Mouse (Mus musculus): Measurements from ENCODE around the gene Gm17190. TPM values are rescaled to one million over a fixed set of nuclear protein-coding genes. Genes with fewer than 3 reads are reported as not detected.

The Gm17190 gene
- polyA plus RNA-seq, 1 experiment from 2014 or later, result not detected

DNA sequence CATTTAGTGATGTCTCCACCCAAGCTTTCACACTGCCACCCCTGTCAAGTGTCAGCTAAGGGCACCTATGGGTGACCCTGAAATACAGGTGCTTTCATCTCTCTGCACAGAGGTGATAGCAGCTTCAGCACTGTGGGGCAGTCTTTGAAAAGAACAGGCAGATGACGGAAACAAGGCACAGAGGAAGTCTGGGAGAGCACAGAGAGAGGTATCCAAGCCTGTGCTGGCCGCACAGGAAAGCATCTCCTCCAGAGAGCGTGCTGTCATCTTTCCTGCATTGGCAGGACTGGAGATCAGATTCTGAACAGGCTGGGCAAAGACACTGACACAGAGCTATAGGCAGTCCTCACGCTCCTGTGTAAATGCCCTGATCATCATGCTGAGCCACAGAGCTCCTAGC, 9.1 kb downstream of the Gm17190 start:
- 80% methylated on average over 4 of the region's 4 CpGs for WGBS
- H3K27me3 ChIP-seq (ENCODE audit: control insufficient read depth, insufficient read depth, low read length), result no peaks in the 10 kb centered on the region
- no peak overlapping the region for H3K4me3 ChIP-seq (ENCODE audit: low read depth, low read length)
- H3K36me3 ChIP-seq (ENCODE audit: control insufficient read depth, insufficient read depth, low read length), result no peaks in the 10 kb centered on the region
- H3K9me3 ChIP-seq (ENCODE audit: control insufficient read depth, low read length), result no peaks in the 10 kb centered on the region
- H3K9ac ChIP-seq (ENCODE audit: low read length), result no peak overlapping the region
- no peak for DNase-seq (ENCODE audit: low spot score)
- H3K27ac ChIP-seq (replicated peaks; ENCODE audit: low read depth, low read length), result no peak overlapping the region
- H3K4me1 ChIP-seq (ENCODE audit: control insufficient read depth, insufficient read depth, low read length), result no peaks in the 10 kb centered on the region
- no peak overlapping the region for H3K4me2 ChIP-seq (ENCODE audit: low read depth, severe bottlenecking)
- no peak for ATAC-seq (ENCODE audit: insufficient number of reproducible peaks, low FRiP score, low TSS enrichment, low read depth)

DNA sequence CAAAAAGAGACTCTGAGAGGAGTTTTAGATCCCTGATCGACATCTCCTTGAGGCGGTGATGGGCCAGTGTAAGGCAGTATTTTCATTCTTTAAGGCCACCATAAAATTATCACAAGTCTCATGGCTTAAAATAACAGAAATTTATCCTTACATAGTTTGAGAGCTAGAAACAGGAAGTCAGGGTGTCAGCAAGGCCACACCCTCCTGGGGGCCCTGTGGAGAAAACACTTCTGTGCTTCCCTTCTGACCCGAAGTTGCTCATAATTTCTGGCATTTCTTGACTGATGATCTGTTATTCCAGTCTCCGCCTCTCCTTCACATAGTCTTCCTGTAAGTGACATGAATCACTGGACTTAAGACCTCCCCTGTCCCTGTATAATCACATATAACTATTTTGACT, 24.5 kb downstream of the Gm17190 start:
- no peak overlapping the region for H3K4me2 ChIP-seq (ENCODE audit: low read depth, severe bottlenecking)
- no peaks in the 10 kb centered on the region for H3K36me3 ChIP-seq (ENCODE audit: control insufficient read depth, insufficient read depth, low read length)
- H3K9ac ChIP-seq (ENCODE audit: low read length), result no peak overlapping the region
- H3K4me1 ChIP-seq (ENCODE audit: control insufficient read depth, insufficient read depth, low read length), result no peaks in the 10 kb centered on the region
- DNase-seq (ENCODE audit: low spot score), result no peak
- no peak overlapping the region for H3K27ac ChIP-seq (replicated peaks; ENCODE audit: low read depth, low read length)
- ATAC-seq (ENCODE audit: insufficient number of reproducible peaks, low FRiP score, low TSS enrichment, low read depth), result no peak
- H3K27me3 ChIP-seq (ENCODE audit: control insufficient read depth, insufficient read depth, low read length), result no peaks in the 10 kb centered on the region
- no peak overlapping the region for H3K4me3 ChIP-seq (ENCODE audit: low read depth, low read length)
- WGBS, result 74% methylated on average over 4 of the region's 4 CpGs
- no peaks in the 10 kb centered on the region for H3K9me3 ChIP-seq (ENCODE audit: control insufficient read depth, low read length)

DNA sequence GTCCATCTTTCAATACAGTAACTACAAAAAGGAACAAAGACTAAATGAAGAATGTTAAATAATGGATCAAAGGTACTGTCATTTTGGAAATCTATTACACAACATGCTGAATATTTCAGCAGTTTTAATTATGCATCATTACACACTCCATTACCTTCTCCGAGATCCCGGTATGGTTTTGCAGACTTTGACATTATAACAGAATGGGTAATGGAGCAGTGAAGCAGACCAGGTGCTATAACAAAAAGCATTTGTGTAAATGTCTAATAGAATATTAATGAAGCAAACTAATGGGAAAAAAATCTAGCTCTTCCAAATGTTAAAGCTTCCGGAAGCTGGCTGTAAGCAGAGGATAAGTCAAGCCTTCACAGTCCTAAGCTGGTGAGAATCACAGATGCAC, 28.9 kb downstream of the Gm17190 start:
- ATAC-seq (ENCODE audit: insufficient number of reproducible peaks, low FRiP score, low TSS enrichment, low read depth), result no peak
- 95% methylated on average over 3 of the region's 3 CpGs for WGBS
- no peaks in the 10 kb centered on the region for H3K9me3 ChIP-seq (ENCODE audit: control insufficient read depth, low read length)

DNA sequence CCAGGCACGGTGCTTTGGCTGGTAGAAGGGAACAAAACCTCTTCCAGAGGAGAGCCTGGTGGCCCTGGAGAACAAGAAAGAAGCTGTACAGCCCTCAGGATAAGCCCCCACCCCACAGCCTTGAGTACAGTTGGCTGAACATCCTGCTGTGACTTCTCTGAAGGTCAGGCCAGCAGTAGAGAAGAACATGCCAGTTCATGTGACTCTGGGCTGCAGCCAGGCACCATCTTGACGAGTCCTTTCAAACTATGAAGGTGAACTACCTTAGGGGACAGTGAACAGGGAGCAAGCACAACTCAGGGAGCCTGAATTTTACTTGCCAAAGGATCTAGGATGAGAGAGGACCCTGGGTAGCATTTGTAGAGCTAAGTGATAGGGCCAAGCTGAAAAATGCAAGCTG, 30.9 kb downstream of the Gm17190 start:
- Histone ChIP-seq H3K4me3 (ENCODE audit: low read depth, low read length) (no peak overlapping the region), H3K4me2 (ENCODE audit: low read depth, severe bottlenecking) (no peak overlapping the region), H3K9ac (ENCODE audit: low read length) (no peak overlapping the region), H3K27me3 (ENCODE audit: control insufficient read depth, insufficient read depth, low read length) (no peaks in the 10 kb centered on the region), H3K36me3 (ENCODE audit: control insufficient read depth, insufficient read depth, low read length) (no peaks in the 10 kb centered on the region), H3K27ac (replicated peaks; ENCODE audit: low read depth, low read length) (no peak overlapping the region), H3K4me1 (ENCODE audit: control insufficient read depth, insufficient read depth, low read length) (no peaks in the 10 kb centered on the region), H3K9me3 (ENCODE audit: control insufficient read depth, low read length) (no peaks in the 10 kb centered on the region)
- DNase-seq (ENCODE audit: low spot score) (no peak), ATAC-seq (ENCODE audit: insufficient number of reproducible peaks, low FRiP score, low TSS enrichment, low read depth) (no peak)
- WGBS, result 84% methylated on average over 2 of the region's 2 CpGs

More for the DNA sequence above, 28.9 kb downstream of the Gm17190 start:
- Histone ChIP-seq H3K4me2 (ENCODE audit: low read depth, severe bottlenecking) (no peak overlapping the region), H3K9ac (ENCODE audit: low read length) (no peak overlapping the region), H3K27me3 (ENCODE audit: control insufficient read depth, insufficient read depth, low read length) (no peaks in the 10 kb centered on the region), H3K4me1 (ENCODE audit: control insufficient read depth, insufficient read depth, low read length) (no peaks in the 10 kb centered on the region), H3K27ac (replicated peaks; ENCODE audit: low read depth, low read length) (no peak overlapping the region), H3K36me3 (ENCODE audit: control insufficient read depth, insufficient read depth, low read length) (no peaks in the 10 kb centered on the region), H3K4me3 (ENCODE audit: low read depth, low read length) (no peak overlapping the region)
- no peak for DNase-seq (ENCODE audit: low spot score)

DNA sequence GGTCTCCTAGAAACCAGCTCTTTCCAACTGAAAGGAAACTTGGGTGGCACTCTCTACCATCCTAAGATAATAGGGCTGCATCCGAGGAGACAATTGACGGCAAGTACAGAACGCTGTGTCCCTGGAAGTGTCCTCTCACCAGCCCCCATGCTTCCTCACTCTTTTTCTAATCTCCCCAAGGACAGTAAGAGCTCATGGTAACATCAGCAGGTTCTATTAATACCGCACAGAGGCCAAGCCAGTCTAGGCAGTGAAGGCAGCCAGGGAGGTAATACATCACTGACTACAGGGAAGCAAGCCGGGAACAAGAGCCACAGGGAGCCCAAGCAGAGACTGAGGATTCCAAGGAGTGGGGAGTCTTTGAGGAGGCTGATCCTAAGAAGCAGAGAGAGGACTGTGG, 43.2 kb downstream of the Gm17190 start:
- H3K4me2 ChIP-seq (ENCODE audit: low read depth, severe bottlenecking), result no peak overlapping the region
- no peak overlapping the region for H3K4me3 ChIP-seq (ENCODE audit: low read depth, low read length)
- DNase-seq (ENCODE audit: low spot score) (no peak), ATAC-seq (ENCODE audit: insufficient number of reproducible peaks, low FRiP score, low TSS enrichment, low read depth) (no peak)
- H3K36me3 ChIP-seq (ENCODE audit: control insufficient read depth, insufficient read depth, low read length), result no peaks in the 10 kb centered on the region
- H3K27me3 ChIP-seq (ENCODE audit: control insufficient read depth, insufficient read depth, low read length), result peaks cover 14% of the 10 kb centered on the region
- H3K9ac ChIP-seq (ENCODE audit: low read length), result no peak overlapping the region
- 74% methylated on average over 5 of the region's 5 CpGs for WGBS
- H3K4me1 ChIP-seq (ENCODE audit: control insufficient read depth, insufficient read depth, low read length), result no peaks in the 10 kb centered on the region
- H3K27ac ChIP-seq (replicated peaks; ENCODE audit: low read depth, low read length), result no peak overlapping the region
- no peaks in the 10 kb centered on the region for H3K9me3 ChIP-seq (ENCODE audit: control insufficient read depth, low read length)

DNA sequence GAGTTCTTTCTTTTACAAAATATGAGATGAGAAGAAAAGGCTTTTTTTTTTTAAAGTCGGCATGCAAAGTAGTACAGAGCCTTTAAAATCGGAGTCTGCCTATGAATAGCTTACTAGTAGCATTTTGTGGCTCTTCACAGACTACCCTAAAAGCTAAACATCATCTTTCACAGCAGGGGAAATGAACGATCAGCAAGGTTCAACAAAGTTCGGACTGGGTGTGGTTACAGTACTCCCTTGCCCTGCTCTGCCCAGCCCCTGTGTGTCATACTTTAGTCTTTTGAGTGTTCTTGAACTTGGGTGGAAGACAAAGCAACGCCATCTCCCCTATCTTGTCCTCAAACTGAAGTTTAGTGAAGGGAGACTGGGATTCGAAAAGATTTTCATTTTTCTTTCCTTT, 44.8 kb downstream of the Gm17190 start:
- Histone ChIP-seq H3K4me3 (ENCODE audit: low read depth, low read length) (no peak overlapping the region), H3K4me1 (ENCODE audit: control insufficient read depth, insufficient read depth, low read length) (peaks cover under 1% of the 10 kb centered on the region; the same call in 1 of the 2 replicates), H3K27ac (replicated peaks; ENCODE audit: low read depth, low read length) (no peak overlapping the region), H3K9ac (ENCODE audit: low read length) (no peak overlapping the region), H3K27me3 (ENCODE audit: control insufficient read depth, insufficient read depth, low read length) (peaks cover 27% of the 10 kb centered on the region), H3K4me2 (ENCODE audit: low read depth, severe bottlenecking) (no peak overlapping the region), H3K36me3 (ENCODE audit: control insufficient read depth, insufficient read depth, low read length) (no peaks in the 10 kb centered on the region), H3K9me3 (ENCODE audit: control insufficient read depth, low read length) (no peaks in the 10 kb centered on the region)
- 85% methylated on average over 6 of the region's 6 CpGs for WGBS
- DNase-seq (ENCODE audit: low spot score), result no peak
- ATAC-seq (ENCODE audit: insufficient number of reproducible peaks, low FRiP score, low TSS enrichment, low read depth), result no peak

DNA sequence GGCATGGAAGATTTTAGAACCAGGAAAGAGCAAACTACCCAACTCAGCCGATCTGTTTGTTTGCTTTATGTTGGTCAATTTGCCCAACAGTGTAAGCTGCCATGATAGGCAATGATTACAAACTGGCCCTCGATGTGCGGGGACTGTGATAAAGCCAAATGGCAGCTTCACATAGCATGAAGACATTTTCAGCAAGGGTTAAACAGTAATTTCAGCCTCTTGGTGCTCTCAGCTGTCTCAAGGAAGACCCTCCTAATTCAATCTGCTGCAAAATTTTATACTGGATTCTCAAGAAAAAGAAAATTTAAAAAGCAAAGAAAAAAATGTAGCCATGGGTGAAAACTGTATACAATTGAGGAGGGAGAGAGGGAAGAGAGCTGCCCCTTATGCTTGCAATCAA, 47.2 kb downstream of the Gm17190 start:
- no peaks in the 10 kb centered on the region for H3K36me3 ChIP-seq (ENCODE audit: control insufficient read depth, insufficient read depth, low read length)
- H3K4me3 ChIP-seq (ENCODE audit: low read depth, low read length), result no peak overlapping the region
- 89% methylated on average over 3 of the region's 3 CpGs for WGBS
- DNase-seq (ENCODE audit: low spot score) (peak; percentile 15), ATAC-seq (ENCODE audit: insufficient number of reproducible peaks, low FRiP score, low TSS enrichment, low read depth) (no peak)
- no peak overlapping the region for H3K9ac ChIP-seq (ENCODE audit: low read length)
- peaks cover 6% of the 10 kb centered on the region; the same call in 1 of the 2 replicates for H3K4me1 ChIP-seq (ENCODE audit: control insufficient read depth, insufficient read depth, low read length)
- no peak overlapping the region for H3K27ac ChIP-seq (replicated peaks; ENCODE audit: low read depth, low read length)
- H3K27me3 ChIP-seq (ENCODE audit: control insufficient read depth, insufficient read depth, low read length), result peaks cover 46% of the 10 kb centered on the region
- H3K4me2 ChIP-seq (ENCODE audit: low read depth, severe bottlenecking), result no peak overlapping the region
- H3K9me3 ChIP-seq (ENCODE audit: control insufficient read depth, low read length), result no peaks in the 10 kb centered on the region

DNA sequence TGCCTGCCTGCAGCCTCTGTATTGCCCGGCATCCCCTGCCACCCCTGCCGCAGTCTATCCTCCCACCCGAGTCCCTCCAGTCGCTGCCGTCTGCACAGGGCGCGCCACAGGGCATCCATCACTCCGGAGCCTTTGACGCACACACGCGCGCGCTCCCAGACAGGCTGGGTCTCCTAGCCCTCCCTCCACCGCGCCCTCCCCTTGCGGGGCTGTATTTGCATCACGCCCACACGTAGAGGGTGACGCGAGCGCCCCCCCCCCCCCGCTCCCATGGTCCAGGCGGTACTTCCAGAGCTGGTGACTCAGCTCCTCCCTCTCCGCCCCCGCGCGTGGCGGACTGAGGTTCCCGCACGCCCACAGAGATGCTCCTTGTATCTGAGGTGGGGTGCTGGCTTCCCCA, 49.2 kb downstream of the Gm17190 start:
- ATAC-seq (ENCODE audit: insufficient number of reproducible peaks, low FRiP score, low TSS enrichment, low read depth) (peak; percentile 56; the same call in 1 of the 2 replicates), DNase-seq (ENCODE audit: low spot score) (peak; percentile 76)
- Histone ChIP-seq H3K9ac (ENCODE audit: low read length) (peak overlapping the region; percentile 30; the same call in 1 of the 2 replicates), H3K36me3 (ENCODE audit: control insufficient read depth, insufficient read depth, low read length) (no peaks in the 10 kb centered on the region), H3K9me3 (ENCODE audit: control insufficient read depth, low read length) (no peaks in the 10 kb centered on the region), H3K4me2 (ENCODE audit: low read depth, severe bottlenecking) (peak overlapping the region; percentile 94), H3K27me3 (ENCODE audit: control insufficient read depth, insufficient read depth, low read length) (peaks cover 58% of the 10 kb centered on the region), H3K4me3 (ENCODE audit: low read depth, low read length) (peak overlapping the region; percentile 45), H3K27ac (replicated peaks; ENCODE audit: low read depth, low read length) (no peak overlapping the region), H3K4me1 (ENCODE audit: control insufficient read depth, insufficient read depth, low read length) (peaks cover 6% of the 10 kb centered on the region; the same call in 1 of the 2 replicates)
- WGBS, result 2% methylated on average over 22 of the region's 30 CpGs

DNA sequence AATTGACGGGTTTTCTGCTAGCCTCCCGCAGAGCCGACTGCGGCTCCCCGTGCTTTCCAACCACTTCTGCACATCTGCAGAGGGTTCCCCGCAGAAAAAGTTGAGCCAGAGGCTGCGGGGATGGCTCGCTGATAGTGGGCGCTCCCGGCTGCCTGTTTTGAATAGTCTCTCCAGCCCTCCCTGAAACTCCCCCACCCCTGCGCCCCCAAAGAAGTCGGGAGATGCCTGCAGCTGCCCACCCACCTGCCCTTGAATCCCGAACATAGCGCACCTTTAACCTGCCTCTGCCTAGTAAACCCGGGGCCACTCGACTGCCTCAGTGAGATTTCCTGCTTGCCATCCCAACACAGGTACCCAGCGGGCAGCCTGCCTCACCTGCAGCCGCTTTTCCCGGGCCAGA, 50.1 kb downstream of the Gm17190 start:
- Histone ChIP-seq H3K4me3 (ENCODE audit: low read depth, low read length) (peak overlapping the region; percentile 45), H3K9ac (ENCODE audit: low read length) (peak overlapping the region; percentile 45; the same call in 1 of the 2 replicates), H3K27ac (replicated peaks; ENCODE audit: low read depth, low read length) (no peak overlapping the region), H3K9me3 (ENCODE audit: control insufficient read depth, low read length) (no peaks in the 10 kb centered on the region), H3K4me1 (ENCODE audit: control insufficient read depth, insufficient read depth, low read length) (peaks cover 6% of the 10 kb centered on the region; the same call in 1 of the 2 replicates), H3K27me3 (ENCODE audit: control insufficient read depth, insufficient read depth, low read length) (peaks cover 58% of the 10 kb centered on the region), H3K4me2 (ENCODE audit: low read depth, severe bottlenecking) (peak overlapping the region; percentile 94), H3K36me3 (ENCODE audit: control insufficient read depth, insufficient read depth, low read length) (no peaks in the 10 kb centered on the region)
- ATAC-seq (ENCODE audit: insufficient number of reproducible peaks, low FRiP score, low TSS enrichment, low read depth), result no peak
- peak; percentile 28 for DNase-seq (ENCODE audit: low spot score)
- 0% methylated on average over 19 of the region's 19 CpGs for WGBS
